Comparison of ENCODE assay signal across 14 mouse cellular contexts in genomic region chr6:149118935-149119334, GRCm38 (mm10). TPM values are rescaled to one million over a fixed set of nuclear protein-coding genes. Genes with fewer than 3 reads are reported as not detected.
DNase-seq lines count a peak whose midpoint lies in the region; ATAC-seq and TF ChIP-seq lines count a peak whose summit lies in the region.
"Had no signal": no experiment of that assay in that cellular context is flagged by ENCODE, and none has a peak within 500 bp of the region (broad histone marks: within the 10 kb centered on the region; RNA-seq: fewer than 3 reads in every experiment).

No protein-coding gene starts in this region.

- no peaks in the 10 kb centered on the region for H3K27me3 ChIP-seq in intestine, postnatal 0 days (replicated peaks; ENCODE audit: control insufficient read depth, insufficient read depth, low read length)
- H3K27me3 ChIP-seq in liver, embryonic 13.5 days: no peaks in the 10 kb centered on the region
- no peaks in the 10 kb centered on the region for H3K27me3 ChIP-seq in hindbrain, embryonic 13.5 days
- H3K27me3 ChIP-seq: neural tube, embryonic 15.5 days had no signal

- H3K4me2 ChIP-seq in intestine, postnatal 0 days (replicated peaks; ENCODE audit: low read depth): no peak overlapping the region
- no peak overlapping the region for H3K4me2 ChIP-seq in liver, embryonic 13.5 days
- no peak overlapping the region for H3K4me2 ChIP-seq in hindbrain, embryonic 13.5 days
- H3K4me2 ChIP-seq: neural tube, embryonic 15.5 days had no signal

- ATAC-seq in intestine, postnatal 0 days: peak; percentile 95
- peak; percentile 80 for ATAC-seq in liver, embryonic 13.5 days (ENCODE audit: low read depth)
- ATAC-seq in hindbrain, embryonic 13.5 days (ENCODE audit: low FRiP score): no peak

- peak; percentile 42; the same call in 1 of the 2 replicates for TF ChIP-seq CTCF in intestine, postnatal 0 days (IDR thresholded peaks at IDR 0.05; ENCODE audit: low read depth)

- no peaks in the 10 kb centered on the region for H3K36me3 ChIP-seq in intestine, postnatal 0 days (ENCODE audit: control insufficient read depth, insufficient read depth)
- no peaks in the 10 kb centered on the region for H3K36me3 ChIP-seq in liver, embryonic 13.5 days
- H3K36me3 ChIP-seq in hindbrain, embryonic 13.5 days: no peaks in the 10 kb centered on the region
- H3K36me3 ChIP-seq: neural tube, embryonic 15.5 days had no signal

- no peaks in the 10 kb centered on the region for H3K4me1 ChIP-seq in intestine, postnatal 0 days (replicated peaks; ENCODE audit: control insufficient read depth, insufficient read depth, low read length)
- no peaks in the 10 kb centered on the region for H3K4me1 ChIP-seq in liver, embryonic 13.5 days (replicated peaks)
- no peaks in the 10 kb centered on the region for H3K4me1 ChIP-seq in hindbrain, embryonic 13.5 days (replicated peaks)
- H3K4me1 ChIP-seq: neural tube, embryonic 15.5 days had no signal

- peak overlapping the region; percentile 62; the same call in 1 of the 2 replicates for H3K27ac ChIP-seq in intestine, postnatal 0 days (ENCODE audit: low read depth, low read length)
- 0 out of 2 replicates have a peak overlapping the region, but pooled peaks have one; percentile 6 for H3K27ac ChIP-seq in liver, embryonic 13.5 days
- H3K27ac ChIP-seq in hindbrain, embryonic 13.5 days: no peak overlapping the region
- H3K27ac ChIP-seq: neural tube, embryonic 15.5 days had no signal

- no peaks in the 10 kb centered on the region for H3K9me3 ChIP-seq in intestine, postnatal 0 days (ENCODE audit: control insufficient read depth)
- H3K9me3 ChIP-seq in liver, embryonic 13.5 days (replicated peaks): no peaks in the 10 kb centered on the region
- no peaks in the 10 kb centered on the region for H3K9me3 ChIP-seq in hindbrain, embryonic 13.5 days
- H3K9me3 ChIP-seq: neural tube, embryonic 15.5 days had no signal

- H3K9ac ChIP-seq in intestine, postnatal 0 days (ENCODE audit: low read depth, low read length): no peak overlapping the region
- H3K9ac ChIP-seq in liver, embryonic 13.5 days: no peak overlapping the region
- H3K9ac ChIP-seq in hindbrain, embryonic 13.5 days: no peak overlapping the region
- H3K9ac ChIP-seq: neural tube, embryonic 15.5 days had no signal

- DNase-seq in embryo, embryonic 10 days (ENCODE audit: low spot score): peak; percentile 9
- no peak for DNase-seq in embryo, embryonic 9.5 days (ENCODE audit: extremely low spot score)
- DNase-seq in adrenal gland, adult 8-10 months: peak; percentile 55
- no peak for DNase-seq in liver, embryonic 13.5 days
- DNase-seq in retina, postnatal 1 day: no peak
- DNase-seq in layer of hippocampus, adult 8-10 months (ENCODE audit: low spot score in 2 of 2): no peak
- DNase-seq: cerebellum, adult 9-10 months had no signal

- WGBS in intestine, postnatal 0 days: 27% methylated on average over 2 of the region's 2 CpGs
- WGBS in liver, embryonic 13.5 days (ENCODE audit: insufficient replicate concordance): 62% methylated on average over 2 of the region's 2 CpGs
- 68% methylated on average over 2 of the region's 2 CpGs for WGBS in hindbrain, embryonic 13.5 days

- no peak overlapping the region for H3K4me3 ChIP-seq in intestine, postnatal 0 days (ENCODE audit: low read depth, low read length)
- H3K4me3 ChIP-seq in liver, embryonic 13.5 days (replicated peaks): no peak overlapping the region
- H3K4me3 ChIP-seq in hindbrain, embryonic 13.5 days: no peak overlapping the region
- H3K4me3 ChIP-seq: neural tube, embryonic 15.5 days had no signal

RNA-seq across cellular contexts. Expression of gene Gm10203, which starts 11.0 kb away (rescaled TPM):
- total RNA-seq in adrenal gland, adult 8-10 months (2022): not detected
- not detected in 2 replicates for polyA plus RNA-seq in intestine, postnatal 0 days (2015; fragmentation: Nextera tagmentation; extraction: Ambion mirVana)
- polyA plus RNA-seq in liver, embryonic 13.5 days (2015; fragmentation: Nextera tagmentation; extraction: Ambion mirVana): not detected in 2 replicates
- not detected in 2 replicates for polyA plus RNA-seq in hindbrain, embryonic 13.5 days (2015; fragmentation: Nextera tagmentation; extraction: Ambion mirVana)
- not detected for total RNA-seq in layer of hippocampus, adult 8-10 months (2022)
- total RNA-seq: left cerebral cortex, postnatal 36 days; megakaryocyte, adult 5-6 weeks had no signal
- polyA plus RNA-seq: C2C12; heart, embryonic 16.5 days; neural tube, embryonic 15.5 days had no signal

RNA-seq across cellular contexts. Expression of gene Dennd5b, which starts 17.5 kb away (rescaled TPM):
- 10 to 100 TPM; 16.5 to 25.7 (median 20.6) TPM for total RNA-seq in adrenal gland, adult 8-10 months (2022)
- polyA plus RNA-seq in intestine, postnatal 0 days (2015; fragmentation: Nextera tagmentation; extraction: Ambion mirVana): 9.6 and 12.7 TPM in 2 replicates
- 3.8 and 4.3 TPM in 2 replicates for polyA plus RNA-seq in liver, embryonic 13.5 days (2015; fragmentation: Nextera tagmentation; extraction: Ambion mirVana)
- polyA plus RNA-seq in hindbrain, embryonic 13.5 days (2015; fragmentation: Nextera tagmentation; extraction: Ambion mirVana): 16.3 and 16.8 TPM in 2 replicates
- total RNA-seq in layer of hippocampus, adult 8-10 months (2022): 10 to 100 TPM; 41.9 to 59.0 (median 47.0) TPM

RNA-seq across cellular contexts. Expression of gene Etfbkmt, which starts 20.7 kb away (rescaled TPM):
- 10 to 100 TPM; 20.6 to 32.3 (median 22.0) TPM for total RNA-seq in adrenal gland, adult 8-10 months (2022)
- polyA plus RNA-seq in intestine, postnatal 0 days (2015; fragmentation: Nextera tagmentation; extraction: Ambion mirVana): 8.3 and 11.6 TPM in 2 replicates
- polyA plus RNA-seq in liver, embryonic 13.5 days (2015; fragmentation: Nextera tagmentation; extraction: Ambion mirVana): 11.5 and 13.5 TPM in 2 replicates
- polyA plus RNA-seq in hindbrain, embryonic 13.5 days (2015; fragmentation: Nextera tagmentation; extraction: Ambion mirVana): 7.1 and 7.4 TPM in 2 replicates
- 1 to 10 TPM; 3.3 to 6.3 (median 4.0) TPM for total RNA-seq in layer of hippocampus, adult 8-10 months (2022)

Comparison
In these comparisons a context has a peak if more than half of its experiments do, and no peak if none do; other contexts are left out.
1. DNase-seq: peak in embryo, embryonic 10 days (single experiment) and adrenal gland, adult 8-10 months (single experiment); none in embryo, embryonic 9.5 days (single experiment), liver, embryonic 13.5 days (single experiment), retina, postnatal 1 day (single experiment) and layer of hippocampus, adult 8-10 months (0 of 2).